Mouse (Mus musculus): Measurements from ENCODE around the gene Prps2. TPM values are rescaled to one million over a fixed set of nuclear protein-coding genes. Genes with fewer than 3 reads are reported as not detected.

Prps2 gene
- 47.6 TPM for total RNA-seq (2023)

GRCm38 (mm10) chrX:167382047-167382853 lies at the start of gene Prps2:
Prps2 (minus strand) TSS chrX:167382749.

GRCm38 (mm10) chrX:167330399-167330798 lies 52.1 kb downstream of the Prps2 start, which contains the start of gene Tlr7:
Tlr7 (minus strand) TSS chrX:167330558.

Other genes starting within 250 kb of the Prps2 start
- 3,192 TPM for gene Tmsb4x, start 173.4 kb downstream of the Prps2 start, total RNA-seq (2023)
- gene Tlr8, start 118.4 kb downstream of the Prps2 start, total RNA-seq (2023), result 0.50 TPM
- 5.2 TPM for gene Tlr7, start 52.2 kb downstream of the Prps2 start, total RNA-seq (2023)

Measured in CD4-positive naive resting alpha-beta T cell, adult 76 days (primary cell).